Mouse (Mus musculus): ENCODE results near the gene 4930402F06Rik. TPM values are rescaled to one million over a fixed set of nuclear protein-coding genes. Genes with fewer than 3 reads are reported as not detected.

4930402F06Rik gene
- not detected for total RNA-seq (2023)

GRCm38 (mm10) chr2:35397096-35397495 lies at the start of gene 4930402F06Rik:
Gene 4930402F06Rik, minus strand, starts transcription at chr2:35397175.

DNA sequence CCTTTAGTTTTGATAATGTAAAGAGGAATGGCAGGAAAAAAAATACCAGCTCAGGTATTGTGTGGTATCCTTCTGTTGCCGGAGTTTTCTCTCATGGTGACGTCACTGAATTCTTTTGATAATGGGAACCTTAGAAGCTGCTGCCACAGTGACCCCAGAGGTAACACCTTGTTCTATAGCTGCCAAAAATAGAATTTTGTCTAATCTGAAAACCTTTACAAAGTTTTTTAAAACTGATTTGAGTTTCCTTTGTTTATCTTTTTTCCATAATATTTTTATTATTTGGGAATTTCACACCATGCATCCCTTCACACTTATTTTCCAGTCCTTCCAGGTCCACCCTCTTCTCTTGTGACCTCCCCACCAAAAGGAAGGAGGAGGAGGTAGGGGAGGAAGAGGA lies 29.3 kb downstream of the 4930402F06Rik start, which contains the start of gene 4930568D16Rik:
Gene 4930568D16Rik, minus strand, starts transcription at position 101 of the 400 bp plus-strand sequence.

DNA sequence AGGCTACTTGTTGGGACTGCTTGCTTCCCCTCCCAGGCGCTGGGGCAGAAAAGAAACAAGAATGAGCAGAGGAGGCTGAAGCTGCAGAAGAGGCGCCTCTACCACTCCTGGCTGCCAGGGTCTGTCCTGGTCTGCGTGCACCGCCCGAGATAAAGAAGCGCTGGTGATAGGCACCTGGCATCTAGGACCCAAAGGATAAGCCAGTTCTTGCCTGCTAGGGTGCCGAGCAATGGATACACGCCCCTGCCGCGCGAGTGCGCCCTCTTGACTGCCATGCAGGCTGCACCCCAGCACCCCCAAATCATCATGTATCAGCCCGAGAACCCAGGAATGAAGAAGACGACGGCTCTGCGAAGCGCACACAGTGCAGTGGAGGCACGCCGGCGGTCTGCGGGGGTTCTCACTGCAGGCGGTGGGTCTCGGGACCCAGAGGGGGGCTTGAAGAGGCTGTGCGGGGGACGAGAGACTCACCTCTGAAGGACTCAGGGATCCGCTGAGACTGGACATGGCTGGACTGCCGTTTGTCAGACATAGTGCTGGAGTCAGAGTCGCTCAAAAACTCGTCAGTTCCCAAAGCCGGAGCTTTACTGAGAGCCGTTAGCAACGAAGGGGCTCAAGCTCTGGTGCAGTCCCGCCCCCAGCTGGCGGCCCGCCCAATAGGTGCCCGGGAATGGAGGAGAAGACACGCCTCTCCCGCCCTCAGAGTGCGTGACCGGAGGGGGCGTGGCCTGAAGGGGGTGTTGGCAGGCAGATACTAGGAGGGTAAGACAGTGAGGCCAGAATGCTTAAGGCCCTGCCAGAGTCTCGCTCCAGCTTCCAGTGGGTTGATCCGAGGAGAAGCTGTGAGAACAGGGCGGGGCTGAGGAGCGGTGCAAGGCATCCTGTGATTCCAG lies 60.3 kb downstream of the 4930402F06Rik start, which contains the start of gene Stom:
Gene Stom, minus strand, starts transcription at position 589 of the 893 bp plus-strand sequence.

Other genes with a start within 250 kb of the 4930402F06Rik start
- 100 to 1,000 TPM; 220 to 226 TPM for gene Rab14, start 196.1 kb downstream of the 4930402F06Rik start, total RNA-seq (2023)
- 10 to 100 TPM; 52.5 to 59.1 TPM for gene Gsn, start 140.8 kb downstream of the 4930402F06Rik start, total RNA-seq (2023)
- 100 to 1,000 TPM; 143 to 190 TPM for gene Stom, start 60.2 kb downstream of the 4930402F06Rik start, total RNA-seq (2023)
- not detected for gene 4930568D16Rik, start 29.4 kb downstream of the 4930402F06Rik start, total RNA-seq (2023)
- 100 to 1,000 TPM; 104 to 109 TPM for gene Ggta1, start 66.1 kb upstream of the 4930402F06Rik start, total RNA-seq (2023)
- gene Dab2ip, start 161.1 kb upstream of the 4930402F06Rik start, total RNA-seq (2023) = 10 to 100 TPM in 1 of 2 experiments, 1 to 10 TPM in 1; 10.0 to 11.1 TPM

Measured in monocyte, adult 59 days (primary cell).